Mouse (Mus musculus) heart, embryonic 15.5 days (tissue): ENCODE results near the gene Zfp65. TPM values are rescaled to one million over a fixed set of nuclear protein-coding genes. Genes with fewer than 3 reads are reported as not detected.
A peak's percentile ranks its signal among the peaks of the same experiment; 100 is the strongest.
"Not testable (repeated sequence)": the region's sequence is repeated elsewhere in the genome, so short reads cannot be mapped to it uniquely, and the experiment has no call there.

Source experiments
- ATAC-seq: fragments of 200-750 bp; cut with Nextera tagmentation; replicated peaks from 2 replicates; pipeline ENCODE4 v1.8.0; 2017; ENCODE audit warnings: low read depth, moderate TSS enrichment; ENCODE audit not compliant: insufficient number of reproducible peaks, insufficient read depth, low FRiP score
- H3K27ac ChIP-seq: fragments of 300-500 bp; sonication (generic); 2 replicates; pipeline ENCODE4 v1.5.1; 2015; ENCODE audit warnings: mild to moderate bottlenecking, inconsistent platforms
- H3K27me3 ChIP-seq: fragments of 300-500 bp; sonication (generic); 2 replicates; pipeline ENCODE4 v1.6.1; 2015; ENCODE audit warnings: inconsistent platforms
- H3K36me3 ChIP-seq: fragments of 300-500 bp; sonication (generic); 2 replicates; pipeline ENCODE4 v1.6.1; 2015; ENCODE audit warnings: mild to moderate bottlenecking, inconsistent platforms
- H3K4me1 ChIP-seq: fragments of 300-500 bp; sonication (generic); replicated peaks from 2 replicates; pipeline ENCODE4 v1.6.1; 2015; ENCODE audit warnings: inconsistent platforms
- H3K4me2 ChIP-seq: fragments of 300-500 bp; sonication (generic); 2 replicates; pipeline ENCODE4 v1.6.1; 2015; ENCODE audit warnings: inconsistent platforms, mild to moderate bottlenecking, moderate library complexity
- H3K4me3 ChIP-seq: fragments of 300-500 bp; sonication (generic); 2 replicates; pipeline ENCODE4 v1.5.1; 2015; ENCODE audit warnings: mild to moderate bottlenecking, inconsistent platforms
- H3K9ac ChIP-seq: fragments of 300-500 bp; sonication (generic); 2 replicates; pipeline ENCODE4 v1.6.1; 2015; ENCODE audit warnings: mild to moderate bottlenecking, inconsistent platforms
- H3K9me3 ChIP-seq: fragments of 300-500 bp; sonication (generic); replicated peaks from 2 replicates; pipeline ENCODE4 v1.6.1; 2016; ENCODE audit warnings: inconsistent platforms
- WGBS: fragments of 180-500 bp; shearing (Covaris S2); methylation state at CpG from one replicate; pipeline ENCODE4 v1.1.7; 2015; ENCODE audit warnings: mixed read lengths; 5-methylcytosine and 5-hydroxymethylcytosine counted together
- polyA plus RNA-seq: library from polyadenylated mRNA; unstranded; fragments of >200 nt; fragmentation: Nextera tagmentation; extraction: Ambion mirVana; gene quantifications from 2 replicates; pipeline ENCODE4 v1.2.1, GENCODE M21; 2015

Zfp65 gene
- 3.6 and 3.7 TPM in 2 replicates for polyA plus RNA-seq

- 2% methylated on average over 16 of the region's 21 CpGs for WGBS
- H3K4me1 ChIP-seq: peaks cover 5% of the 10 kb centered on the region
- H3K4me3 ChIP-seq: peak within 1 kb of the TSS; percentile 68
Observed at GRCm38 (mm10) chr13:67728641-67729318, at the start of gene Zfp65. Gene Zfp65, minus strand, starts transcription at chr13:67729173.

GRCm38 (mm10) chr13:67763031-67763768 lies 34.2 kb upstream of the Zfp65 start:
- no peaks in the 10 kb centered on the region for H3K36me3 ChIP-seq
- 76% methylated on average over 2 of the region's 2 CpGs for WGBS
- H3K4me1 ChIP-seq: no peaks in the 10 kb centered on the region
- no peaks in the 10 kb centered on the region for H3K27me3 ChIP-seq
- H3K4me3 ChIP-seq: no peak overlapping the region
- no peak for ATAC-seq
- no peaks in the 10 kb centered on the region for H3K9me3 ChIP-seq
- no peak overlapping the region for H3K4me2 ChIP-seq
- H3K9ac ChIP-seq: no peak overlapping the region
- H3K27ac ChIP-seq: no peak overlapping the region

More at GRCm38 (mm10) chr13:67728641-67729318, at the start of gene Zfp65:
- peak within 1 kb of the TSS; percentile 60 for H3K9ac ChIP-seq
- no peaks in the 10 kb centered on the region for H3K27me3 ChIP-seq
- H3K4me2 ChIP-seq: peak within 1 kb of the TSS; percentile 69
- ATAC-seq: peak; percentile 84
- peak within 1 kb of the TSS; percentile 62 for H3K27ac ChIP-seq
- no peaks in the 10 kb centered on the region for H3K36me3 ChIP-seq
- H3K9me3 ChIP-seq: no peaks in the 10 kb centered on the region

GRCm38 (mm10) chr13:67759966-67760365 lies 31.0 kb upstream of the Zfp65 start:
- Histone ChIP-seq H3K9me3 (no peaks in the 10 kb centered on the region), H3K4me3 (no peak overlapping the region), H3K4me1 (no peaks in the 10 kb centered on the region), H3K36me3 (no peaks in the 10 kb centered on the region), H3K4me2 (no peak overlapping the region), H3K27me3 (no peaks in the 10 kb centered on the region), H3K27ac (no peak overlapping the region), H3K9ac (no peak overlapping the region)
- 57% methylated on average over 1 of the region's 1 CpGs for WGBS
- no peak for ATAC-seq

- Histone ChIP-seq H3K4me3 (no peak overlapping the region), H3K9me3 (no peaks in the 10 kb centered on the region), H3K4me2 (no peak overlapping the region)
Observed at GRCm38 (mm10) chr13:67755761-67756160, 26.8 kb upstream of the Zfp65 start.

GRCm38 (mm10) chr13:67754333-67755306 lies 25.6 kb upstream of the Zfp65 start, which contains the start of gene Zfp85:
Gene Zfp85, minus strand, starts transcription at chr13:67755228.
- ATAC-seq: peak; percentile 88
- H3K4me1 ChIP-seq: 0 out of 2 replicates have a peak, but pooled peaks cover 3% of the 10 kb centered on the region
- H3K9me3 ChIP-seq: no peaks in the 10 kb centered on the region
- peak within 1 kb of the TSS; percentile 85 for H3K27ac ChIP-seq
- no peaks in the 10 kb centered on the region for H3K27me3 ChIP-seq
- H3K4me3 ChIP-seq: peak within 1 kb of the TSS; percentile 71
- peaks cover 12% of the 10 kb centered on the region for H3K36me3 ChIP-seq
- WGBS: 7% methylated on average over 24 of the region's 24 CpGs
- peak within 1 kb of the TSS; percentile 59 for H3K9ac ChIP-seq
- H3K4me2 ChIP-seq: peak within 1 kb of the TSS; percentile 75

More at GRCm38 (mm10) chr13:67755761-67756160, 26.8 kb upstream of the Zfp65 start:
- no peaks in the 10 kb centered on the region for H3K27me3 ChIP-seq
- WGBS: 72% methylated on average over 6 of the region's 6 CpGs
- no peak overlapping the region for H3K27ac ChIP-seq
- H3K36me3 ChIP-seq: peaks cover 8% of the 10 kb centered on the region
- ATAC-seq: no peak
- 0 out of 2 replicates have a peak, but pooled peaks cover 3% of the 10 kb centered on the region for H3K4me1 ChIP-seq
- no peak overlapping the region for H3K9ac ChIP-seq

- no peak overlapping the region for H3K4me2 ChIP-seq
- no peaks in the 10 kb centered on the region for H3K4me1 ChIP-seq
- no peak overlapping the region for H3K4me3 ChIP-seq
- no peaks in the 10 kb centered on the region for H3K27me3 ChIP-seq
- no peak for ATAC-seq
- H3K36me3 ChIP-seq: peaks cover 14% of the 10 kb centered on the region
- H3K27ac ChIP-seq: no peak overlapping the region
- no peak overlapping the region for H3K9ac ChIP-seq
- H3K9me3 ChIP-seq: no peaks in the 10 kb centered on the region; the same call in 1 of the 2 replicates
- 89% methylated on average over 9 of the region's 9 CpGs for WGBS
Observed at GRCm38 (mm10) chr13:67743896-67744295, 14.9 kb upstream of the Zfp65 start.

- Histone ChIP-seq H3K9me3 (no peaks in the 10 kb centered on the region; the same call in 1 of the 2 replicates), H3K4me3 (no peak overlapping the region), H3K27ac (no peak overlapping the region), H3K4me1 (no peaks in the 10 kb centered on the region), H3K36me3 (peaks cover 5% of the 10 kb centered on the region), H3K9ac (no peak overlapping the region), H3K4me2 (no peak overlapping the region), H3K27me3 (no peaks in the 10 kb centered on the region)
- 84% methylated on average over 3 of the region's 3 CpGs for WGBS
- no peak for ATAC-seq
Observed at GRCm38 (mm10) chr13:67742941-67743340, 14.0 kb upstream of the Zfp65 start.

- H3K27me3 ChIP-seq, H3K4me3 ChIP-seq, H3K9me3 ChIP-seq, H3K4me2 ChIP-seq, H3K4me1 ChIP-seq, H3K36me3 ChIP-seq, ATAC-seq, H3K9ac ChIP-seq, H3K27ac ChIP-seq: not testable (repeated sequence)
- 88% methylated on average over 9 of the region's 9 CpGs for WGBS
Observed at GRCm38 (mm10) chr13:67734391-67734790, 5.4 kb upstream of the Zfp65 start.

GRCm38 (mm10) chr13:67729441-67729840 lies 468 bp upstream of the Zfp65 start:
- H3K27ac ChIP-seq, H3K9me3 ChIP-seq, H3K4me1 ChIP-seq, H3K36me3 ChIP-seq, H3K27me3 ChIP-seq: not testable (repeated sequence)
- H3K9ac ChIP-seq: peak overlapping the region; percentile 60; the same call in 1 of the 2 replicates
- peak overlapping the region; percentile 68 for H3K4me3 ChIP-seq
- WGBS: 41% methylated on average over 4 of the region's 4 CpGs
- H3K4me2 ChIP-seq: peak overlapping the region; percentile 69
- peak; percentile 63; the same call in 1 of the 2 replicates for ATAC-seq

- Histone ChIP-seq H3K9me3 (no peaks in the 10 kb centered on the region), H3K4me2 (peak overlapping the region; percentile 69), H3K27me3 (no peaks in the 10 kb centered on the region), H3K36me3 (no peaks in the 10 kb centered on the region), H3K9ac (0 out of 2 replicates have a peak overlapping the region, but pooled peaks have one; percentile 60), H3K27ac (peak overlapping the region; percentile 62; the same call in 1 of the 2 replicates), H3K4me3 (peak overlapping the region; percentile 68), H3K4me1 (peaks cover 8% of the 10 kb centered on the region)
- 64% methylated on average over 1 of the region's 1 CpGs for WGBS
- ATAC-seq: no peak
Observed at GRCm38 (mm10) chr13:67728106-67728505, 867 bp downstream of the Zfp65 start.
